Mouse (Mus musculus) heart, adult 8-10 months (tissue): Measurements from ENCODE around the gene Cc2d1b. TPM values are rescaled to one million over a fixed set of nuclear protein-coding genes. Genes with fewer than 3 reads are reported as not detected.

ENCODE experiments used
- DNase-seq: peaks from one replicate; pipeline ENCODE4 v3.0.0; 2022; ENCODE audit warnings: low spot score
- total RNA-seq, 4 experiments: library from RNA; stranded (reverse); gene quantifications; 2 replicates each; pipeline ENCODE4 v1.2.4; 2022

The Cc2d1b gene
- total RNA-seq, result 10 to 100 TPM; 15.4 to 15.8 (median 15.8) TPM

DNA sequence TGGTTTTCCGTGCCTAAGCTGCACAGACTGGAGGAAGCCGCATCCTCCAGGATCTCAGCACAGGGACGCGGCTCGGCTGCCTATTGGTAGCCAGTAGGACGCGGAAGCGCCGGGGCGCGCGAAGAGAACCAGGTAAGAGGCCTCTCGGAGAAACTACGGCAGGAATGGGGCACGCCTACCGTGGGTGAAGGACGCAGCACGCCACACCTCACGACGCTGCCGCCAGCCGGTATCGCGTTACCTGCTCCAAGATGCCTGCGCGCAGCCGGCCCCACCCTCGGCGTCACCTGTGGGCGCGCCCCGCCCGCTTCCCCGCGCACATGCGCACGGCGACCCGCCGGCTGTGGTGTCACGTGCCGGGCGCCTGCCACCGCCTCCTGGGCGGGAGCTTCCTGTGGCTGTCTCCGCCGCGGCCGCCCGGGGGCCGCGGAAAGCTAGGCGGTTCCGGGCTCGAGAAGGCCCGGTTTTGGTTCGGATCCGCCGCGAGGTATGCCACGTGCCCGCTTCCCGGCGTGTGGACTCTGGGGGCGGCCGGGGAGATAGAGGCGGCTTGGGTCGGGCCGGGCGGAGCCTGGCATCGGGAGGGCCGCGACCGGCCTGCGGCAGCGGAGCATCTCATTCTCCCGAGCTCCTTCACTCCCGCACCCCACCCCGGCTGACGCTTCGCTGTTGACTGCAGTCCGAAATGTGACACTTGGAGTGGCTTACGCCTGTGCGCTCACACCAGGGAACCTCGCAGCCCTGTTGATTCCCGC lies at the start of gene Cc2d1b:
Cc2d1b (plus strand) TSS at position 354 of the 755 bp plus-strand sequence.
- DNase-seq, result peak; percentile 84

DNA sequence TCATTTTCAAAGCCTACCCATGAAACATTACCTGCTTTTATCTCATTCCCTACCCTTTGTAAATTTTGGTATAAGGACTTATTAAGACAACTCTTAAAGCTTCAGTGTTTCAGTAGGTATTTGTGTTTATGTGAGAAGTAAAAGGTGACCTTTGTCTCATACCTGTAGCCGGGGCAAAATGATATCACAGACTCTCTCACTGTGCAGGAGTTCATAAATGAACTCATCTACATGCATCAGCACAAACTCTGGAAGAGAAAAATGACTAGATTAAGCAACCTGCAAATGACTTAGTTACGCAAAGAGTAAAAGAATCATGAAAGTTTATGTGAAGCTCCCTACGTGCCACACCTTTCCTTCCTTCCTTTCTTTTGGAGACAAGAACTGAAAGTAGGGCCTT lies 47.1 kb upstream of the Cc2d1b start:
- no peak for DNase-seq

DNA sequence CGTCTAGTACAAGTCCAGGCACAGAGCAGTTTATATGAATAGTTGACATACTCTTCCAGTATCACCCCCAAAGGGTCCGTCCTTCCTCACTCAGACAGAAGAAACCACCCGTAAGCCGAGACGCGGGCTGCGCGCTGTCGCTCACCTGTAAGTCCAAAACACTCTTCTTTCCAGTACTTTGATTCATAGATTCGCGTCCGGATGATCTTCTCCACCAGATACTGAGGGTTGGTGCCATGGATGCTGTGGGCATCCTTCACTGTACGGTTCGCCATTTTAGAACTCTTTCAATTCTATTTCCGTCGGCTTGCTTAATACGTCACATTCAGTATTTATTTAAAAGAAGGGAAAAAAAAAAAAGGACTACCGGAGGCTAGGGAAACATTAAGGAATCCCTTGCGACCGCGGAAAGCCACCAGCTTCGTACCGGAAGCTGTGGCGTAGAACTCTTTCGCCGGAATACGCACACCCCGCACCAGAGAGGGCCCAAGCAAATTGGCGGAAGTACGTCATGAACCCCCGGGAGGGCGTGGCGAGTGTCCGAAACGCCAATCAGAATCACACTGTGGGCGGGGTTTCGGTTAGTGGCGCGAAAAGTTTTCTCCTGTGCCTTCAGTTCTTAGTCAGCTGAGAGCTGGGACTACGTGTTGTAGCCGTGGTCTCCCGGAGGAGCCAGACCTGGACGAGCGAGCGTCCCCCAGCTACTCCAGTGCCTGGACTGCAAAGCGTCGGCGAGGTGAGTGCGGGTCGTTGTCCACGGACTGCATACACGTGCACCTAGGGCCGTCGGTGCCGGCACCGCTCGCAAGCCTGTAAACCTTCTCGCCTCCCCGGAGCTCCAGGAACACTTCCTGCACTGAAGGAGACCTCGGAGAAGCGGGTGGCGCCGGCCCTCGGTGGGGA lies 40.6 kb upstream of the Cc2d1b start, which contains the start of the genes Prpf38a and Orc1:
Prpf38a (minus strand) TSS at position 497 of the 903 bp plus-strand sequence.
Orc1 (plus strand) TSS at position 584 of the 903 bp plus-strand sequence.
- DNase-seq, result peak; percentile 98

GRCm38 (mm10) chr4:108579743-108580411 lies 39.9 kb upstream of the Cc2d1b start:
- DNase-seq, result no peak

DNA sequence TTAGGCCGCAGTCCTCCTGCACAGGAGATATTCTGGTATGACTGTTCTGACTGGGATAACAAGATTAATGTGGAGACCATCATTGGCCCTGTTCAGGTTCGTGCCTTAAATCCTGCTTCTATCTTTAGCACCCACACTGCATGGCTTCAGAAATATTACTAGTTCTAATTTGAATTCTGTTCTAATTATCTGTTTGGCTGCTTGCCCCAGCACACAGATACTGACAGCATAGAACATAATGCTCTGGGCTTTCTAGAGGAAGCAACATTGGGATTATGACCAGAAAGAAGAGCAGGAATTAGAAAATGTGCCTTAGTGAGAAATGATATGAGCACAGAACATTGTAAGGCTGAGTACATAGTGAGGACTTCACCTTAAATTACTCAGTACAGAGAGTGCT lies 26.4 kb upstream of the Cc2d1b start:
- no peak for DNase-seq

DNA sequence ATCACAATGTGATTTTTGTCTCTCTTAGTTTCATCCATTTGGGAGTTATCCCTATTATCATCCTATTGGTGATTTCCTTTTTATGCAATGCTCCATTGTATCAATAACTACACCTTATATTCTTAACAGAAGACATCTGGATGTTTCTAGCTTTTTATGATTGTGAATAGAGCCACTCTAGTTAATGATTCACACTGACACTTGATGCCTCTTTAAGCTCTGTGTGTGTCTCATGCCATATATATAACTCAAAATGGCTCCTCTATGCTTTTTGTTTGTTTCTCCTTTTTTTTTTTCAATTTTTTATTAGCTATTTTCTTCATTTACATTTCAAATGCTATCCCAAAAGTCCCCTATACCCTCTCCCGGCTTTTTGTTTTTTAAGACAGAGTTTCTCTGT lies 24.0 kb upstream of the Cc2d1b start:
- DNase-seq, result no peak

GRCm38 (mm10) chr4:108598306-108598705 lies 21.4 kb upstream of the Cc2d1b start:
- no peak for DNase-seq

DNA sequence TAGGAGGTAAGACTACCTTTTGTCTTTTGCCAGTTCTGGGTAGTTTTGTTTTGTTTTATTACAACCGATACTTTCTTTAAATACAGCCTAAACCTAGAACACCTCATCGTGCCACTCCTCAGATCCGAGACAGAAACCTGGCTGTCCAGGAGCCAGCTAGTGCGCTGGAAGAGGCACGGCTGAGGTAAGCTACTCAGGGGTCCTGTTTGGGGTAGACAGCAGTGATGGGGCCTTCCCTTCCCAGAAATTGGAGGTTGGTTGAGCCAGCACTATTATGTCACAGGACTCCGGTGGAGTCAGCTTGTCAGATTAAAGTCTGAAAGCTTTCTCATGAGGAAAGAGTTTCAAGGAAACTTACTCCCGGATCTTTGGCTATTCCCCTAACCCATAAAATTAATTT lies 17.9 kb upstream of the Cc2d1b start:
- DNase-seq, result no peak

DNA sequence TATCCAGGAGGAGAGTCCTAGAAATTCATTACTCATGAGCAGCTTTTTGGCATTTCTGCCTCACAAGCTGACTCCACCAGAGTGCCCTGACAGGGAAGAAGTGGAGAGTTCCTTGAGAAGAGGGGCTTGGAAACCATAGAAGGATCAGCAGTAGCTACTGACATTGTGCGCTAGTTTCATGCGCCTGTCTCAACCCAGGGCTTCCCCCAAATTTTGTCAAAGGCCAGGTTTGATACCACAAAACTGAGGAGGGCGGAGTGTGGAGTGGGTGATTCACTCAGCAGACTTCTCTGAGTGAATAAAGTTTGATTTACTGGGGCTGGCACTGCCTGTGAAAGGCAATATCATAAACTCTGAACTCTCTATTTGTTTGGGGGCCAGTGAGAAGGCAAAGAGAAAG lies 11.1 kb upstream of the Cc2d1b start:
- no peak for DNase-seq

GRCm38 (mm10) chr4:108610935-108611334 lies 8.8 kb upstream of the Cc2d1b start:
- DNase-seq, result no peak

DNA sequence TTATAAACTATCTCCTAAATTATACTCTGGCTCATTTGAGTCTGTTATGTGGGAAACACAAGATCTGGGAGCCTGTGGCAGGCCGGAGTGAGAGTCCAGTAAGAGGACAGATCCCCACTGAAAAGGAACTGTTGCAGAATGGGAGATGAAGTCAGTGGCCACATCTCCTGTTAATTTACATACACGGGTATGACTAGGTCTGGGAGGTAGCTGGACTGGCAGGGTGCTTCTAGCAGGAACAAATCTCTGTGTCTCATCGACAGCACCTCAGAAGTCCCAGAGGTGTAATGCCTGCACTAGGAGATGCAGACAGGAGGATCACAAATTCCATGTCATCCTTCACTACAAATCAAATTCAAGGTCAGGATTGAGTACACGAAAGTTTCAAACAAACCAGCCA lies 1.2 kb upstream of the Cc2d1b start:
- no peak for DNase-seq

DNA sequence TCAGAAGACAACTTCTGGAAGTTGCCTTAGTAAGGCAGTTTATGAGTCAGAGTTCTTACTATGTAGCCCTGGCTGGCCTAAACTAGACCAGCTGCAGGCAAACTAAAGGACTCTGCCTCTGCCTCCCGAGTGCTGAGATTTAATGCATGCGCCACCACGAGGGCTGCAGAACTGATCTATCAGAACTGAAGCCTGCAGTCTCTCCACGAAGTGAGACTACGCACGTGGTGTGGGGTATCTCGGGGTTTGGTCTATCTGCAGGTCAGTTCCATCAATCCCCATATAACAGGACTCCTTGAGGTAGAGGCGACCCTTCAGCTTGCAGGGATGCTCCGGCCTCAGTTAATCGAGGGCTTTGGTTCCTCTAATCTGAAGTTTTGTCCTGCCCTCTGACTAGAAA lies 575 bp upstream of the Cc2d1b start:
- peak; percentile 11 for DNase-seq

DNA sequence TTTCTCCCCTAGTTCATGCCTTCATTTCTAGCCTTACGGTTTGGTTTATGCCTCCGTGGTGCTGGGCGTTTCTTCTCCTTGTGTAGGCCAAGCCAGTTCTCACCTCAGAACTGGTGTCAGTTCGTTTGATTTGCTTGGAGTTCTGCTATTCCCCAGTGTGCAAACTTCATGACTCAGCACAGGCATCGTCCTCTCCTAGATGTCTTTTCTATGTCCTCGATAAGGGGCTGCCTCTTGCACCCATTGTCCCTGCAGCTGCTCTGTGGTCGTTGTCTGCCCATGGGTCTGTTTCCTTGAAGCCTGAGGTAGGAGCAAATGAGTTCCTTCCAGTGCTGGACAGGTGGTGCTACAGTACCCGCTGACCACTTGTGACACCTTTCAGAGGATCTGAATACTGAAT lies 796 bp downstream of the Cc2d1b start:
- DNase-seq, result no peak

DNA sequence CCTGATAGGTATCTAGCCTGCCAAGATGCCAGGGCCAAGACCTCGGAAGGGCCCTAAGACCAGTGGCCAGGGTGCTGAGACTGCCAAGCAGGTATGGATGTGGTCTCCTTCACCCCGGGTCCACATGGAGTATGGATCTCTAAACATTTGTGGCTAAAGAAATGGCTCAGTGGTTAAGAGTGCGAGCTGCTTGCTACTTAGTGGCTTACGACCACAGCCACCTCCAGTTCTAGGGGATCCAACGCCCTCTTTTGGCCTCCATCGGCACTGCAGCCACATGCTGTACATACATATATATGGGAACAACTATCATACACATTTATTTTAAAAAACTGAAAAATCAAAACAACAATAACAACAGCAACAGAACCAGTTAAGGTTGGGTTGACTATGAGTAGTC lies 1.8 kb downstream of the Cc2d1b start:
- DNase-seq, result no peak

GRCm38 (mm10) chr4:108627066-108627465 lies 7.3 kb downstream of the Cc2d1b start:
- DNase-seq, result no peak

GRCm38 (mm10) chr4:108629363-108629880 lies 9.7 kb downstream of the Cc2d1b start:
- no peak for DNase-seq

GRCm38 (mm10) chr4:108630096-108630495 lies 10.4 kb downstream of the Cc2d1b start:
- no peak for DNase-seq

DNA sequence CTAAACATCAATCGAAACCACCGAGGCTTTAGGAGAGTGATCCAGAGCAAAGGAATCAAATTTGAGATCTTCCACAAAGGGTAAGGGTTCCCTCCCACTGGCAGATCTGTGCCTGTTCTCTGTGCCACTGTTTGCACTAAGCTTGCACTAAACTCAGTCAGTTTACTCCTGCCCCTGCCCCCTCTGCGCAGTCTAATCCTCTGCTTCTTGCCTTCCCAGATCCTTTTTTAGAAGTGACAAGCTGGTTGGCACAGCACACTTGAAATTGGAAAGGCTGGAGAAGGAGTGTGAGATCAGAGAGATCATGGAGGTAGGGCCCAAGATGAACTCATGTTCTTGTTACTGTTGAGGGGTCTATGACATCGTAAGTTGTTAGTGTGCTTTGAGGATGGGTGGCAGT lies 11.9 kb downstream of the Cc2d1b start:
- DNase-seq, result no peak

DNA sequence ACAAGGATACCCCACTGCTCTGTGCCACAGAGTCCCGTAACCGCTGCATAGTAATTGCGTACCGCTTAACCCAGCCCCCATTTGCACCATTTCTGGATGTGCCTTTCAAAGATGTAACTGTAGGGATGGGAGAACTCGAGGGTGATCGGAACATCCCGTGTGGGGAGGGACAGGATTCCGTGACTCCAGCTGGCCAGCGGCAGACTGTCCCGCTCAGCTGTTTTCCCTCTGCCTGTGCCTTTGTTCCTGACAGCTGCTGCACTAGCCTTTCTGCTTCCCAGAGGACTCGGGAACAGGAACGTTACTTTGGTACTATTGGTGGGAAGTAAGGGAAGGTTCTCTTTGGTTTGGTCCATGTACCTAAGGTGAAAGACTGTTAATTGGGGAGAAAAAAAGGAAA lies 14.0 kb downstream of the Cc2d1b start:
- DNase-seq, result no peak

DNA sequence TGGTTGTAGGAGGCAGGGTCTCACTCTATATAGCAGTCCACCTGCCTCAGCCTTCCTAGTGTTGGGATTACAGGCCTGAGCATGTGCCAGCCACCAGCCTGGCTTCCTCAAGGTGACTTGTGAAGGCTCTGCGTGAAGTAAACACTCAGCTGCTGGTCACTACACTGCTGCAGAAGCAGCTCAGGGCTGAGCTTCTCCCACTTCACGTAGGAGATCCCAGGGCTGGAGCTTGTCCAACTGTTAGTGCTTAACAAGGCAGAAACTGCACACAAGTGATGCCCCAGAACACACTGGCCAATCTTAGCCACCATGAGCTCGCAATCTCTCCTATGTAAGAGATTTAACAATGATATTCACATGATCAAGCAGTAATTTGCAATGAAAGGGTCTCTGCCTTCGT lies 15.0 kb downstream of the Cc2d1b start:
- no peak for DNase-seq

DNA sequence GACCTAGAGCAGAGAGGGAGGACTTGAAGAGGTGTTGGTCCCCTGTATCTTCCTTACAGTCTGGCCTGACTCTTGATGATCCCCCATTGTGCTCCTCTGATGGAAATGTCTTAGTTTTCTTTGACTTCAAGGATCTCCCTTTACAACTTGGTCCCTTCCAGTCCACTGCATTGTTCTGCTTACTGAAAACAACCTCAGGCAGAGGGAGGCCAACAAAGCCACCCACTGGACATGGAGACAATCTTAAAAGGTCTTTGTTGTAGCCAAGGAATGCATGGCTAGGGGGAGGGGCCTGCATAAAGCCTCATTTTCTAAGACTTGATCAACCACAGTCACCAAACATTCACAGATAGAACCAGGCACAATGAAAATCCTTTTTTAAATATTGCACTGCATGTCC lies 15.4 kb downstream of the Cc2d1b start:
- DNase-seq, result no peak

DNA sequence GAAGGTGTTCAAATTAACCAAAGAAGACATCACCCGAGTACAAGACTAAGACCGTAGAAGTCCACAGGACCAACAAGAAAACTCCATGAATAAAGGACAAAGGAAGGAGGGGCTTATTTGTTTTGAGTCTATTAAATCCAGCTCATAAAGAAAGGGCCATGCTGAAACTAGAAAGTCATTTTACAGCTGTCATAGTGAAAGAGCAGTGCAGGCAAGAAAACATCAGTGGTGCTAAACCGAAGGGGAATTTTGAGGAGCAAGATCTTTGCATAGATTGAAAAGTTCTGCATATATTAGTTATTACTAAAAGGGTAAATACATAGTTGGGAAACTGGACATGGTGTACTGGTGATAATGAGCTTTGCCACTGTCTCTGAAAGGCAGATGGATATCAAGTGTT lies 18.0 kb downstream of the Cc2d1b start:
- no peak for DNase-seq
